Mouse (Mus musculus) gastrocnemius, adult 2 months (tissue): ENCODE data around the gene Igsf21. TPM values are rescaled to one million over a fixed set of nuclear protein-coding genes. Genes with fewer than 3 reads are reported as not detected.

ENCODE experiments used
- DNase-seq: peaks from one replicate; pipeline ENCODE4 v3.0.0; 2022
- H3K27ac ChIP-seq: fragments of 200-600 bp; 2 replicates; pipeline ENCODE4 v1.8.1; 2022; ENCODE audit warnings: mild to moderate bottlenecking
- H3K4me3 ChIP-seq: fragments of 200-600 bp; 2 replicates; pipeline ENCODE4 v1.8.1; 2022; ENCODE audit warnings: mild to moderate bottlenecking, moderate library complexity
- CTCF ChIP-seq: fragments of 200-600 bp; IDR thresholded peaks from 2 replicates; pipeline ENCODE4 v1.8.1; 2022; ENCODE audit warnings: antibody characterized with exemption, mild to moderate bottlenecking, moderate library complexity
- intact Hi-C: fragments of 180-260 bp; cut with DNase I; formaldehyde crosslinking; loops from one replicate; pipeline ENCODE4 v1.15.1; 2025
- total RNA-seq, 2 experiments: library from RNA; stranded (reverse); gene quantifications; 2 replicates each; pipeline ENCODE4 v1.2.3; 2021

Gene Igsf21
- total RNA-seq, 2 experiments from 2014 or later, result 0.22 TPM; not detected in 1

DNA sequence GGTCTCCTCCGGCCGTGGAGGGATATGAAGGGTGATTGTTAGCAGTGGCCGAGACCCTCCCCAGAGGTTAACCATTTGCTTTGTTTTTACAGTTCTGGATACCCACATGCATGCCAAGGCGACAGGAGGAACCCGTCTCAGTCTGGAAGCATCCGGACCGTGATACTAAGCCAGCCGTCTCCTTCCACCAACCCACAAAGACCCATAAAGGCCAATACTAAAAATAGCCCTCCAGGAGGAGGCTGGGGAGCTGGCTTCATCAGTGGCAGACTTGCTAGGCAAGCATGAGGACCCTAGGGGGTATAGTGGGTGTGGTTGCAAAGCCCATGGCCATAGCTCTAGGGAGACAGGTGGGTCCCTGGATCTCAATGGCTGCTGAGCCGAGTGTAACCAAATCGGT, 41.8 kb downstream of the Igsf21 start:
- peak overlapping the region; percentile 78 for H3K27ac ChIP-seq
- TF ChIP-seq CTCF, result no peak
- intact Hi-C loops, result no loop called here
- H3K4me3 ChIP-seq, result no peak overlapping the region
- DNase-seq, result no peak

DNA sequence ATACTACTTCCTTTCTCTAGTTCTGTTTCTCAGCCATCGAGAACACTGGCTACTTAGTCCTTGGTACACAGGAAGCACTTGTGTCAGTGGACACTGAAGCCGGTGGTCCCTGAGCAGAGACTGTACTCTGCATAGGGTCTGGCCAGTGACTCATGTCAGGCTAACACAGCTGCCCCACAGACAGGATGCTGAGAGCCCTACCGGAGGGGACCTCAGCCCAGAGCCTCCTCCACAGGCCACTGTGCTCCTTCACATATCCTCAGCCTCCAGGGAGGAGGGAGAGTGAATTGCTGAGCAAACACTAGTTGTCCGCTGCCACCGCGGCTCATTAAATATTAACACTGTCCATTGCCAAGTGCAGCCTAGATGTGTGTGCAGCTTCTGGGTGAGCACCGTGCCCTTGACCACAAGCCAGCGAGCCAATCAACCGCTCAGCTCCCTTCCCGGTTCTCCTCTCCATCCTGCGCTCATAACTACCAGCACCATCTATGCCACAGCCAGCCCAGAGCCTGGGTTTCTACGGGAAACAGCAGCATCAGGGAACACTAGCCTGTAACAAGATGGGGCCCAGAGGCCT, 42.8 kb downstream of the Igsf21 start:
- TF ChIP-seq CTCF, result no peak
- no peak overlapping the region for H3K4me3 ChIP-seq
- DNase-seq, result no peak
- H3K27ac ChIP-seq, result no peak overlapping the region
- intact Hi-C loops, result no loop called here

DNA sequence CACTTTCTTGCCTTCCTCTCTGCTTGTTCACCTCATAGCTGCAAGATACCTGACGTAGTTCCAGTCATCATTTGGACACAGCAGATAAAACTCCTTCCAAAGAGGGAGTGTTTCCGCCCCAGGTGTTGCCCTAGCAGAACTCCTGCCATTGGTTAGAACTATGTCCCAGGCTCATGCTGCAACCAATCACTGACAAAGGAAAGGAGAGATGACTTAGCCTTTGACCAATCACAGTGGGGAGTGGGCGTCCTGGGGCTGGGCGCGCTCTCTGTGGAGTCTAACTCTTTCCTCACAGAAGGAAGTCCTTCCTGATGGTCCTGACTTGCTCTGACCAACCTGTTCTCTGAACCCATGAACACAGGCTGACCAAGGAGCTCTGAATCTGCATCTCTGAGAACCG, 44.4 kb downstream of the Igsf21 start:
- TF ChIP-seq CTCF, result no peak
- intact Hi-C loops, result no loop called here
- Histone ChIP-seq H3K4me3 (no peak overlapping the region), H3K27ac (no peak overlapping the region)
- DNase-seq, result no peak

DNA sequence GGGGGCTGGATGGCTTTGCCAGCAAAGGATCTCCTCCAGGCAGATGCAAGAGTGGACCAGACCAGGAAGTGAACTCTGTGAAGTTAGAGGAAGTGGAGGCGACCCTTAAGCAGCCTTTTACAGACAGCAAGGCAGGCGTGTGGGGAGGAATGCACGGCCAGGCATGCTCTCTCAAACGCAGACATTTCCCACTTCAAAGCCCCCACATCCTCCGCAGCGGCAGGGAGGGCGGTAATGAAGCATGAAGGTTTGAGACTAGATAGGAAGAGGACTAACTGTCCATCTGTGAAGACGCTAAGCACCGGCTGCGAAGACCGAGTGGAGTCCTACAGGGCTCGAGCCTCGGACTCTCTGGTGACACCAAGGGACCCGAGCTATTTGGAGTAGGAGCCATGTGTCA, 46.3 kb downstream of the Igsf21 start:
- no peak for DNase-seq
- H3K27ac ChIP-seq, result no peak overlapping the region
- intact Hi-C loops, result no loop called here
- no peak for TF ChIP-seq CTCF
- H3K4me3 ChIP-seq, result no peak overlapping the region

DNA sequence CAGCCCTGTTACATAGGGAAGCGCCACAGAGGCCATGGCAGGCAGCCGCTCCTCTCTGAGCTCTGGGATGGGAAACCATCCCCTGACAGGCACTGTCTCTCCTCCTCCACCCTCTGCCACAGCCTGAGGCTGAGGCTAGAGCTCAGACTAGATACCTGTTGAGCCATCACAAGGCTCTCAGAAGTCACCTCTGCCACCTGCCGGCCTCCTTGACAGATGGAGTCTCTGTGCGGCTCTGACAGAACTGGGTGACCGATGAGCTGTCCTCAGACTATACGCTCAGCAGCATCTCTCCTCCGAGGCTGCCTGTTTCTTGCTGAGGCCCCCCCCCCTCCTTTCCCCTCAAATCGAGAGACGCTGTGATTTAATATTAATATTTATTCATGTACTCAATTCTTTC, 49.9 kb downstream of the Igsf21 start:
- H3K4me3 ChIP-seq, result no peak overlapping the region
- no peak for DNase-seq
- intact Hi-C loops, result no loop called here
- no peak overlapping the region for H3K27ac ChIP-seq
- no peak for TF ChIP-seq CTCF

DNA sequence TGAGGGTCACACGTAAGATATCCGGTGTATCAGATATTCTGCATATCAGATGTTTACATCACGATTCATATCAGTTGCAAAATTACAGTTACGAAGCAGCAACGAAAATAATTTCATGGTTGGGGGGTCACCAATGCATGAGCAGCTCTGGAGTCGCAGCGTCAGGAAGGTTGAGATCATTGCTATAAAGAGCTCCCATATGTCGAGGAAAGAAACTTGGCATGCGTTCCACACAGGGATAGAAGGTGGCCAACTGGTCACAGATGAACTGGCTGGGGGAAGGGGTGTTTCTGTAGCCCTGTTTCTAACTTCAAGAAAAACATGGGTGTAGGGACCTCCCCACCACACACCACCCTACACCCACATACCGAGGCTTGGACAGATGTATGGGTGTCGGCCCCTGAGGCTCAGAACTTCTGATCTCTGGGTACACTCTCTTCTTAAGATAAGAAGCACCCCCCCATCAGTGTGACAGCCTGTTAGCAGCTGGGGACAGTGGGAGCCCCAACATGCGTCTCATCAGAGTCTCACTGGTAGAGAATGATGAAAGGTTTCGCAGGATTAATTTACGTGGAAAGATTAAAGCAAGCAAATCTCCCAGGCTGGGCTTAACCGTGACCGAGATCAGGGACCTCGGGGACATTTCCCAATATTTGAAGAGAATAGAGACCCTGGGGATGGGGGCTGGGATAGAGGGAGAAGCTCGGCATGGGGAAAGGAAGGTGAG, 54.1 kb downstream of the Igsf21 start:
- intact Hi-C loops, result no loop called here
- Histone ChIP-seq H3K4me3 (no peak overlapping the region), H3K27ac (no peak overlapping the region)
- TF ChIP-seq CTCF, result no peak
- DNase-seq, result no peak

DNA sequence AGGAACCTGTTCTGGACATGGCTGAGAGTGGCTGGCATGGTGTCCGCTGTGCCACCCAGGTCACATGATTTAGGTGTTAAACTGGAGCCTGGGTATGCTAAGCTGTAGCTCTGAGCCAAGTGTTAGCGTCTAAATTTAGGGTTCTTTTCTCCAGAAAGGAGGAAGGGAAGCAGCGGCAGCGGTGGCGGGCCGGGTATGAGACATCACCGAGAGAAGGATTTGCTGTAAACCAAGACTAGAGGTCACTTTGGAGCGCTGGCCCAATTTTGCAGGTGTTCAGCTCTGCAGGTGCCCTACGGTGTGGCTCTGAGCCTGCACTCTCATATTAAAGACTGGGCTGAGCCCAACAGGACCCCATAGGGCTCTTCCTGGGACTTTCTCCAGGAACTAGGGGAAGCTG, 57.0 kb downstream of the Igsf21 start:
- H3K27ac ChIP-seq, result peak overlapping the region; percentile 54
- no peak for TF ChIP-seq CTCF
- H3K4me3 ChIP-seq, result peak overlapping the region; percentile 11; the same call in 1 of the 2 replicates
- intact Hi-C loops, result no loop called here
- DNase-seq, result peak; percentile 48

DNA sequence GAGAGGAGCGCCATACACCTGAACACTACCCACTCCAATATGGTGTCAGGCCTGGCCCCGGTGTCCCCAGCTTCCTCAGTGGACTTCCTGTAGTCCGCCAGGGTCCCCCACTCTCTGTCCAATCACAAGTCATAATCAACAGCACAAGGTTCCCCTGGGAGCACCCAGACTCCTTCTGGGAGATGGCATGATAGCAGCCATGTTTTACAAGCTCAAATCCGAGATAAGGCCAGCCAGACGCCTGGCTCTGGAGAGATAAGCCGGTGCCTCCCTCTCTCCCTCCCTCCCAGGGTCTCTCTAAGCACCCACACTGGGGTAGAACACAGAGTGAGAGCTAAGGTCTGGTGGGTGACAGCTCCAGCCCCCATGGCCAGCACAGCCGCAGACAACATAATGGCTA, 58.0 kb downstream of the Igsf21 start:
- no peak overlapping the region for H3K27ac ChIP-seq
- TF ChIP-seq CTCF, result no peak
- DNase-seq, result no peak
- intact Hi-C loops, result no loop called here
- no peak overlapping the region for H3K4me3 ChIP-seq

DNA sequence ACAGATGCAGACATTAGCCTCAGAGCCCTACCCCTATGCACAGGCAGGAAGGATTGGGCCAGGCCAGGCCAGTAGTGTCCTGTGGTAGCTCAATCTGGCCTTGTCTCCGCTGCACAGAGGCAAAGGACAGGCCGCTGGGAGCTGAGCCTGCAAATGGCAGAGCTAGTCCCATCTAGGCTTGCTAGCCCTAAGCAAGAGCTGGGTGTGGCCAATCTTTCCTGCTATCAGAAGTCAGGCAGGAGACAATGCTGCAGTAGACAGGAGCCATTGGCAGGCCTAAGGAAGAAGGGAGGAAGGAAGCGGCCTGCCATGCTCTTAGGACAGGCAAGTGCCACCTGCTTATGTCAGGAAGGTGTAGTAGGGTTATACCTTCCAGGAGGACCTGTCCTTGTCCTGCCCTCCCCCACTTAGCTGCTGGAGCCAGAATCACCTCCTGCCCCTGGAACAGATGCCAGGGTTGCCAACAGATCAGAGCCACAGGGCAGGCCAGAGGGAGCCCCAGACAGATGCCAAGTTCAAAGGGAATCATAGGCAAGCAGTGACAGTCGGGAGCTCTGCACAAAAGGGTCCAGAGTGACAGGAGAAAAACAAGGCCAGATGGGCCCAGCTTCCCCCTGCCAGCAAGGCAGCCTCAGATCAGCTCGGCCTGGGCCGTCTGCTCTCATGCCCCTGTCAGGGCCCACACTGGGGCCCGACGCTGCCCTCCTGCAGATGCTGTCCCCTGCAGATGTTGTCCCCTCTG, 59.0 kb downstream of the Igsf21 start:
- no peak overlapping the region for H3K4me3 ChIP-seq
- no peak for DNase-seq
- no peak for TF ChIP-seq CTCF
- no peak overlapping the region for H3K27ac ChIP-seq
- intact Hi-C loops, result no loop called here

DNA sequence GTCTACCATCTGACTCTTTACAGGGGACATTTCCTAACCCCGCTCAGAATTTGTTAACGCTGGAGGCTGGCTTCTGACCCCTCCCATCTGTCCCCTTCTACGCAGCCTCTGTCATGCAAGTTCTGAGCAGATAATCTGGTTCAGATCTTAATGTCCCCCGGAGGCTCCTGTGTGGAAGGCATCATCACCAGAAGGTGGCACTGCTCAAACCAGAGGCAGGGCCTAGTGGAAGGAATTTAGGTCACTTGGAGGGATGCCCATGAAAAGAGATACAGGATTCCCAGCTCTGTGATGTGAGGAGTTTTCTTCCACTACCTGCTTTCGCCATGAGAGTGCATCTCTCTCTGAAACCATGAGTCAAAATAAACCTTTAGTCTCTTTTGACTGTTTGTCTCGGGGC, 67.0 kb downstream of the Igsf21 start:
- intact Hi-C loops, result no loop called here
- H3K4me3 ChIP-seq, result no peak overlapping the region
- H3K27ac ChIP-seq, result no peak overlapping the region
- peak; percentile 54 for TF ChIP-seq CTCF
- no peak for DNase-seq

DNA sequence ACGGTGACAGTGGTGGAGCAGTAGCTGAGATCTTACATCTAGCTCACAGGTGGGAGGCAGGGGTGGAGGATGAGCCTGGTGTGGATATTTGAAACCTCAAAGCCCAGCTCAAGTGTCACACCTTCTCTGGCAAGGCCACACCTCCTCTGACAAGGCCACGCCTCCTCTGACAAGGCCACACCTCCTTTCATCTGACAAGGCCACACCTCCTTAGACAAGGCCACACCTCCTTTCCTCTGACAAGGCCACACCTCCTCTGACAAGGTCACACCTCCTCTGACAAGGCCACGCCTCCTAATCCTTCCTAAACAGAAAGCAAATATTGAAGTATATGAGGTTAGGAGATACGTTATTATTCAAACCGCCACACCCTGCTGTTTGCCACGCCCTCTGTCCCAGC, 69.5 kb downstream of the Igsf21 start:
- intact Hi-C loops, result no loop called here
- no peak for DNase-seq
- no peak overlapping the region for H3K4me3 ChIP-seq
- no peak for TF ChIP-seq CTCF
- H3K27ac ChIP-seq, result no peak overlapping the region

DNA sequence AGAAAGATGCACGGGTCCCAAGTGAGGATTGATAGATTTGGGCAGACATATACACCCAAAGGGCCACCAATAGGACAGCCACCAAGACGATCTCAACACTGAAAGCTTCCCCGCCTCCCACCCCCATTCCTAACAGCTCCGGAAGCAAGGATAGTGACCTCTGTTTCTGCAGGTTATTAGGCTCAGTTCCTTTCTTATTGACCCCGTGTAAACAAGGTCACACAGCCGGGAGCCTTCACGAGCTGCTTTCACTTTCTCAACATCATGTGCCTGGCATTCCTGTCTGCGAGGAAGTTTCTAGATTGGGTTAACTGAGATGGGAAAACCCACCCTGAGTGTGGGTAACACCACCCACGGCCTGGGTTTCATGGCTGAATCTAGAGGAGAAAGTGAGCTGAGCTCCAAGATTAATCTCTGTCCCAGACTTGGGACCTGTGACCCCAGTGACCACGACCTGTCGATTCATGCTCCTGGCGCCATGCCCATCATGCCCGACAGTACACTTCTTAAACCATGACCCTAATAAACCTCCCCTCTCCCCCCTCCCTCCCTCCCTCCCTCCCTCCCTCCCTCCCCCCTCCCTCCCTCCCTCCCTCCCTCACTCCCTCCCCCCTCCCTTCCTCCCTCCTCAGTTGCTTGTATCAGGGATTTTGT, 72.7 kb downstream of the Igsf21 start:
- intact Hi-C loops, result no loop called here
- TF ChIP-seq CTCF, result no peak
- H3K4me3 ChIP-seq, result no peak overlapping the region

DNA sequence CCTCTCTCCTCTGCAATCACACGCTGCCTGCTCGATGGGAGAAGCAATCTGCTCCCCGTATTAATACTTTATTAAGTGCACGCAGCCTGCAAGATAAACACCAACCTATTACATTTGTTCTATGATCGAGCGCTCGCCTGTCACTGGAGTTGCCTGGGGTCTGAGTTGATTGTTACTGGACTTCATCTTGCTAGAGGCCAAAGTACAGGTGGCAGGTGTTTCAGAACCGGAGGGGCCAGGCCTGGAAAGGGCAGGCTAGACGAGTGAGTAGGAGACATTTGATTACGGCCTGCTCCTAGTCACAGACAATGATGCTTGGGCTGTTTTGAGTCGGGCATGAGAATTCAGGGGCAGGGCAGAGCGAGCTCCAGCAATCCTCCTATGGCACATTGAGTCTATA, 73.5 kb downstream of the Igsf21 start:
- H3K4me3 ChIP-seq, result no peak overlapping the region
- no peak for DNase-seq
- intact Hi-C loops, result no loop called here
- H3K27ac ChIP-seq, result no peak overlapping the region
- no peak for TF ChIP-seq CTCF

More for the DNA sequence above, 72.7 kb downstream of the Igsf21 start:
- no peak overlapping the region for H3K27ac ChIP-seq
- no peak for DNase-seq
